Mouse (Mus musculus) layer of hippocampus, adult 11-12 months (tissue): ENCODE data around the gene Eif4e.
"Not testable (repeated sequence)": the region's sequence is repeated elsewhere in the genome, so short reads cannot be mapped to it uniquely, and the experiment has no call there.

Experiments
- DNase-seq: peaks from one replicate; pipeline ENCODE4 v3.0.0; 2022; ENCODE audit warnings: low spot score

The Eif4e gene

DNA sequence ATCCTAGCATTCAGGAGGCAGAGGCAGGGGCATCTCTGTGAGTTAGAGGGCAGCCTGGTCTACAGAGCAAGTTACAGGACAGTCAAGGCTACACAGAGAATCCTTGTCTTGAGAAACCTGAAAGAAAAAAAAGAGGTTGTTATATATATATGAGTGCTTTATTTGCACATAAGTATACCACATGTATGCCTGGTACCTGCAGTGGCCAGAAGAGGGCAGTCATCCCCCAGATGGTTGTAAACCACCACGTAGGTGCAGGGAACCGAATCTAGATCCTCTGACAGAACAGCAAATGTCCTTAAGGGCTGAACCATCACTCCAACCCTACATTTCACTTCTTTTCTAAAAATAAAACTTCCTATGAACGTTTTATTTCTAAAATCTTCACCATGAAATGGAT is 8.1 kb upstream of the Eif4e start:
- no peak for DNase-seq

DNA sequence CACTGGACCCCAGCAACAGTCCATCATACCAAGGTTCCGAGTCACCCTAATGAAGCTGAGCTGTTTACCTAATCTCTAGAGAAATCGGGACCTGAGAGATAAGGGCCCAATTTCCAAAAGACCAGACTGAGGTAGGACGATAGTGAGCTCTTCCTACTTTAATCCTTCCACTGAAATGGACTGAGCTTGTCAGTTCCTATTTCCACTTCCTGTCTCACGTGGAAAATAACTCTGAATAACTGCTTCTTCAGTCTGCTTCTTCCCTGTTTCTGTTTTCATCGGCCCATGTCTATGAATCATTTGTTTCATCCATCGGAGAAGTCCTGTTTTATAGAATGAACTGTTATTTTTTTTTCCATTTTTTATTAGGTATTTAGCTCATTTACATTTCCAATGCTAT is 6.8 kb upstream of the Eif4e start:
- no peak for DNase-seq

DNA sequence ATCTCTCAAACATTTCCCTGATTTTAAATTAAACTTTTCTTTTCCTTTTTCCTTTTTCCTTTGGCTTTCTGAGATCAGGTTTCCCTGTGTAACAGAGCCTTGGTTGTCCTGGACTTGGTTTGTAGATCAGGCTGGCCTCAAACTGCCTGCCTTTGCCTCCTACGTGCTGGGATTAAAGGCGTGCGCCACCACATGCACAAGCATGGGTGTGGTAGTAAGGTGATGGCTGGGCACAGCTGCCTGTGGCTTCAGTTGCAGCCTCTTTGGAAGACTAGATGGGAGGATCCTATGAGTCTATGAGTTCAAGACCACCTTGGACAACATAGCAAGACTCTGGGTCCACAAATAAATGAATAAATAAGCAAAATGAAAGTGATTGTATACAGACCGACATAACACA is 2.0 kb upstream of the Eif4e start:
- DNase-seq = no peak

DNA sequence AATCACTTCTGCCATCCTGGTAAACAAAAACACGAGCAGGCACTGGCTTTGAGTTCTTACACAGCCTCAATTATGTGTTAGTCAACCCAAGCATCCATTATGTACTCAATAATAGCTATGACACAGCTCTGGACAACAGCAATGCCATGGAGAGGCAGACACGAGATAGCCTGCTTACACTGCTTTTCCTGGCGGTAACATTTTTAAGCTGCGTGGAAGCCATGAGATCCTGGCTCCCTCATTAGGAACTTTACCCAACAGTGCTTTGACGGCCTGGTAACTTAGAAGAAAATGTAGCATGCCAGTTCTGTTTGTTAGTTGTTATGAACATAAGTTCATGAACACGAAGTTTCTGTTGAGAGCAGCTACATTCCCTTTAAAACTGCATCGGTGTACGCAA is 485 bp upstream of the Eif4e start:
- DNase-seq = no peak

DNA sequence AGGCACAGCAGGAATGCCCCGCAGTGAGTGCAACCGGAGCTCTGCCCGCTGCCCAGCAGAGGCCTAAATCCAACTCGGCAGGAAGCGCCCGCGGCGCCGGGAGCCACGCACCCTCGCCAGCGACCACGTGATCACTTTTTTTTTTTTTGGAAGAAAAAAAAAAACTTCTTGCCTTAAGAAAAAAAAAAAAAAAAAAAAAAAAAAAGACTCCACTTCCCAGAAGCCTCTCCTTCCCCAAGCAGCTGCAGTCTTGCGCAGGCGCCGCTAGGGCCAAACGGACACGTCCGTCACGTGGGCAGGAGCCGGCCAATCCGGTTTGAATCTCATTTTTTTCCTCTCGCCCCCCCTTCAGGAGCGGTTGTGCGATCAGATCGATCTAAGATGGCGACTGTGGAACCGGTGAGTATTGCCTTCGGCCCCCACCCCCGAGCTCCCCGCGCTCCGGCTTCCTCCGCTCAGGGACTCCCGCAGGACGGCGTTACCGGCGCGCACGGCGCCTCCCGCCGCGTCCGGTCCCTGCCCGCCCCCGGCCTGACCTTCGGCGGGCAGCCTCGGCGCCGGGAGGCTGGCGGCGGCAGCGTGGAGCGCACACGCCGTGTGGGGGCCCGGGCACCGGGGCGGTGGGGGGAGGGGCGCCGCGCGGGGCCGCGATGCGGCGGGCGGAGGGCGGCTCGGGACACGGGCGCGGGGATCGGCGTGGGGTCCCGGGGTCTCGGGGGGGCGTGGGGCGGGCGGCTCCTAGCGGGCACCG is 1.1 kb downstream of the Eif4e start:
- DNase-seq = peak; percentile 97

DNA sequence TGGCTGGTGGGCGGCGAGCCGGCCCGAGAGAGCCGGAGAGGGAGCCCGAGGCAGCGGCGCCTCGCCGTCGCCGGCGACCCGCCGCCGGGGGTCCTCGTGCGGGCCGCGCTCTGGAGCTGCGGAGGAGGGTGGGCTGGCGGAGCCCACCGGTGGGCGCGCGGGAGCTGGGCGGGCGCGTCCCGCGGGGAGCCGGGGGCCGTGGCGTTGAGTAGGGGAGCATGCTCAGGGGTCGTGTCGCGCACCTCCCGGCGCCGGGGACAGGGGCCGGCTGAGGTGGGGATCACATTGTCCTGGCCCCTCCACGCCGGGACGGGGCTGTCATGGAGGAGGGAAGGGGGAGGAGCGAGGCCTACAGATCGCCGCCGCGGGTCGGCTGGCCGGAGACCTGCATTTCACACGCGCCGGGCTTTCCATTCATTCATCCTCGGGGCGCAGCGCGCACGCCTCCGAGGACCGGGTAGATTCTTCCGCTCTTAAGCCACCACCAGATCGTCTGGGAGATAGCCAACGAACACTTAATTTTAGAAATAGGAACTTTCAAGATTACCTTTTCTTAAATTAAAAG is 1.8 kb downstream of the Eif4e start:
- DNase-seq = peak; percentile 61

DNA sequence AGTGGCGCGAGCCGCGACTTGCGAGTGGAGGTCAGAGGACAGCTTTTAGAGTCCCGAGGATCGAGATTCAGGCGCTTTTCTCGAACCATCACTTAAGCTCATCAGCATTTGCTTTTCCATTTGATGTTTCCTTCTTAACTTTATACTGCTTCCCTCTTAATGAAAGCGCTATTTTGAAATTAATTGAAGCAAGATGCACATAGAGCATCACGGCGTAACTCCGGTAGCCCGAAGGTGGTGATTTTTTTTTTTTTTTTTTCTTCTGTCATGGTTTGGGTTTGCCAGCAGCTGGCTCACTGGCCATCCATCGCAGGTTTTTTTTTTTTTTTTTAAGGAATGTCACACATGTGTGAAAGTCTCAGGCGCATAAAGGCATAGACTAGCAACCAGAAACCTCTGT is 2.3 kb downstream of the Eif4e start:
- no peak for DNase-seq

DNA sequence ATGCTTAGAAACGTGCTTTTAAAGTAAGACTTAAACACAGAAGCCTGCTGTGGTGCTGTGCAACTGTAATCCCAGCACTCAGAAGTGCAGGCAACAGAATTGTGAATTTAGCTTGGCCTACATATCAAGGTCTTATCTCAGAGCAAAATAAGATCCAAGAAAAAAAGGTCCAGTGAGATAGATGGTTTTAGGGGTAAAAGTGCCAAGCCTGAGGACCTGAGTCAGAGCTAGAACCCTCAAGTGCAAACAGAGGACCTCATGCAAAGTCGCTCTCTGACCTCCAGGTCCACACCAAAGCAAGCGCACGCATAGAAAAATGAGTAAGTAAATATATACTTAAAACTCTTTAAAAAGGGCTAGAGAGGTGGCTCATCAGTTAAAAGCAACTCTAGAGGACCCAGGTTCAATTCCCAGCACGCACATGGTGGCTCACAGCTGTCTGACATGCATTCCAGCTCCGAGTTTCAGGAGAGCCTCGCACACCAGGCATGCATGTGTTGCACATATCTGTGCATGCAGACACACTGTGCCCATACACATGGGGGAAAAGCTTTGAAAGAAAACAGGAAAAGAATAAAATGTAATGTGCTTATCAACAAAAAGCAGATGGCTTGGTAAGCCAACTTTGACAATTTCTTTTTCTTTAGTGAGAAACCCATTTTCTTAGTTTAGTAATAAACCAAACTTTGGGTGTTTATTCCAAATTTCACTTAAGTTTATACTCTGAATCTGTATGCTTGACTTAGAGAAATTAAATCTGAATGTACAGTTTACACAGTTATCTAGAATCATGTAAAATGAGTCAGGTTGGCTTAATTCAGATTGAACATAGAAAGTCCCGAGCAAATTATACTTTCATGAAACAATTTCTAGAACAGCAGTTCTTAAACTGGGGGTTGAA is 4.8 kb downstream of the Eif4e start:
- no peak for DNase-seq

DNA sequence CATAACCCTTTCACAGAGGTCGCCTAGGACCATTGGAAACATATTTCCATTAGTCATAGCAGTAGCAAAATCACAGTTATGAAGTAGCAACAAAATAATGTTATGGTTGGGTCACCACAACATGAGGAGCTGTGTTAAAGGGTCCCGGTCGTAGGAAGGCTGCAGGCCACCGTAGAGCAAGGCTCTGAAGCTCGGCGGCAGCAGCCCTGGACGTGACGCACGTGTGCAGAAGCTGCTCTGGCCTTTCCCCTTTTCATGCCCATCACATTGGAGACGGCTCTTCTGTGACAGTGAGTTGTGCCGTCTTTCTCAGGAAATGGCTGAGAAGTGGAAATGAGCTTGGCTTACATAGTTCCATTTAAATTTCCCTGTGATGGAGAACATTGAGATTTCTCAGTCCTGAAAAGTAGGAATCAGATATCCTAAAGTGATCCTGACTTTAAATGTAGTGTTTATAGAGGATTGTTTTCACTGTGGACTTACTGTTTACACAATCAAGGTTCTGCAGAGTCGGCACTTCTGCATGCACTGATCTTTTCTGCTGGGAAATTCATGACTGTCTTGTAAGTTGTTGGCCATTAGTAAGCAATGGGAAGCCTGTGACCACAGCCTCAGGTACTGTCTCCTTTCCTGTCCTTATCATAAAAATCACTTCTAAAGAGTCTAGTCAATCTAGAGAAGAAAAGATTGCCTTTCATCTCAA is 5.7 kb downstream of the Eif4e start:
- no peak for DNase-seq

DNA sequence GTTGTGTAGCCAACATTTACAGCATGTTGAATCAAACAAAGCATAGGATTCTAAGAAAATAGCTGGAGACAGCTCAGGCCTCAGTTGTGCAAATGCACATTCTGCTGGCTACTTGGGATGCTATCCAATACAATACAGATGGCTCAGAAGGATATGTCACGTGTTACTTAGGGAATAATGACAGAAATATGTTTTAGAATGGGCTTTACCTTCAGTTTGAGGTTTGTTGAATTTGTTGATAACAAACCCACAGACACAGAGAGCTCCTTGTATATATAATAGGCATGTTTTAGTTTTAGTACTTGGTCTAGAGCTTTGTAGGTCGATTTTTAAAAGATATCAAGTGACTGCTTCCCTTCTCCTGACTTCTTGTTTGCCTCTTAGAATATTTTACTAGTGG is 6.8 kb downstream of the Eif4e start:
- no peak for DNase-seq

DNA sequence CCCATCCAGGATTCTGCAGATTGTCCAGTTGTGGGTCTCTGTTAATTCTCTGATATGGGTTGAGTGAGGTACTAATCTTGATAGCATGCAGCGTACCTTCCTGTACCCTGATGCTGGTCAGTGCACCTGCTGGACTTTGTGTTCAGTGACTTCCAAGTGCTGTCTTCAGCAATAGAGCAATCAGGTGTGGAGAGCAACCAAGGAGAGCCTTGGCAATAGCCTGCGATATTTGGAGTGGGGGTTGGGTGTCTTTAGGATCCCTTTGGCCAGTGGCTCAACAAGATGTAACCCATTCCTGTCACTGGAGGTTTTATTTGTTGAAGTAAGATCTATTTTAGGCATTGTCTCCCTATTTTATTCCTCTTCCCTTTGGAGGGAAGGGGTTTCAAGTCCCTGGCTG is 10.1 kb downstream of the Eif4e start:
- DNase-seq = no peak

DNA sequence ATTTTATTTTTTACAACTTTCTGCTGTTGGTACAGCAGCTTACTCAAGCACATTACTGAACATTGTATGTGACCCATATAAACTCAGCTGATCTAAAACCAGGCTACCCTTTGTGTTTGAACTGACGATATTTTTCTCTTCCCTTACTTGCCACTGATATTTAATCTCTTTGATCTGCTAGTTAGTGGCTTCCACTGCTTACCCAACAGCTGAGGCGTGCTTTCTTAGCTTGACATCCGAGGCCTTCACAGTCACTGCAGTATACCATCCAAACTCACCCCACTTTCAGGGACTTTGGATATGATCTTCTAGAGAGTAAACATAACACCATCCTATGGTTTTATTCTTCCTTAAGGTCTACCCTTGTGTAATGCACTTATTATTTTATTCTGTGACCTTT is 16.6 kb downstream of the Eif4e start:
- no peak for DNase-seq

DNA sequence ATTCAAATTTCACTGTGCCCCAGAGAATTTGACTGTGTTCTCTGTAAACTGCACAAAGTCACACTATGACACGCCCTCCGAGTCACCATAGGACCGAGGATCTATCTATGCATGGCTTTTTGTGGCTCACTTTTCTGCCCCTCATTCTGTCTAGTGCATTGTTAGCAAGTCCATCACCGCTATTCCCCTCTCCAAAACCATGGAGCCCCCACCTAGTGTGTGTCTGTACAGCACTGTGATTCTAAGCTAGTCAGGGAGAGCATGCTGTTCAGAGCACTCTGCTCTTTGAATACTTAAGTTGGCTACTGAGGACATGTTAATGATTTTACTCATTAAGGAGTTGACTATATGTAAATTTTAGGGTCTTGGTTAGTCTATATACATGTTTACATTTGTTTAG is 18.1 kb downstream of the Eif4e start:
- DNase-seq = no peak

DNA sequence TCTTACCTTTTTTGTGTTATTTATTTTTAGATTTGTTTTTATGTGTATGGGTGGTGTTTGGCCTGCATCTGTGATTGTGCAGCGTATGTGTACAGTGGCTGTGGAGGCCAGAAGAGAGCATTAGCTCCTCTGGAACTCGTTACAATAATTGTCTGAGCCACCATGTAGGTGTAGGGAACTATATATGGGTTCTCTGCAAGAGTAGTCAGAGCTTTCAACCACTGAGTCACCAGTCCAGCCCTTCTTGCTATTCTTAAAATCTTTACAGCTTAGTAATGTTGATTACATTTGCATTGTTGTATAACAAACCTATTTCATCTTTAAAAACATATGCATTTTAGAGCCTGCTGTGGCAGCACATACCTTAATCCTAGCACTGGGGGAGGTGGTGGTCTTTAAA is 20.7 kb downstream of the Eif4e start:
- no peak for DNase-seq

DNA sequence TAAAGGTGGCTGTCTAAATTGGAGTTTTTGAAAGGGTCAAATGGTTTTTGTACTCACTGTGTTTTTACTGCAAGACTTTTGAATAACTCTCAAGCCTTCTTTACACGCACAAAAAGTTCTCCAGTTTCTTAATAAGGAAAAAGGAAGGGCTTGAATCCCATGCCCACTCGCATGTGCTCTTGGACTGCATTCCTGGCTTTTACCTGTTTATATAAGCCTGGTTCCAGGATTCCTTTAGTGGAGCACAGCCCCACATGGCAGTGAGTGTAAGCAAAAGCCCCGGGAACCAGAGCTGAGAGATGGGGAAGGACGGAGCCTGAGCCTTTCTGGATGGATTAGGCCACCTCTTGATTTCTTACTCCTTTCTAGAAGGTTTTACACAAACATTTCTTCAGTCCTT is 23.1 kb downstream of the Eif4e start:
- no peak for DNase-seq

DNA sequence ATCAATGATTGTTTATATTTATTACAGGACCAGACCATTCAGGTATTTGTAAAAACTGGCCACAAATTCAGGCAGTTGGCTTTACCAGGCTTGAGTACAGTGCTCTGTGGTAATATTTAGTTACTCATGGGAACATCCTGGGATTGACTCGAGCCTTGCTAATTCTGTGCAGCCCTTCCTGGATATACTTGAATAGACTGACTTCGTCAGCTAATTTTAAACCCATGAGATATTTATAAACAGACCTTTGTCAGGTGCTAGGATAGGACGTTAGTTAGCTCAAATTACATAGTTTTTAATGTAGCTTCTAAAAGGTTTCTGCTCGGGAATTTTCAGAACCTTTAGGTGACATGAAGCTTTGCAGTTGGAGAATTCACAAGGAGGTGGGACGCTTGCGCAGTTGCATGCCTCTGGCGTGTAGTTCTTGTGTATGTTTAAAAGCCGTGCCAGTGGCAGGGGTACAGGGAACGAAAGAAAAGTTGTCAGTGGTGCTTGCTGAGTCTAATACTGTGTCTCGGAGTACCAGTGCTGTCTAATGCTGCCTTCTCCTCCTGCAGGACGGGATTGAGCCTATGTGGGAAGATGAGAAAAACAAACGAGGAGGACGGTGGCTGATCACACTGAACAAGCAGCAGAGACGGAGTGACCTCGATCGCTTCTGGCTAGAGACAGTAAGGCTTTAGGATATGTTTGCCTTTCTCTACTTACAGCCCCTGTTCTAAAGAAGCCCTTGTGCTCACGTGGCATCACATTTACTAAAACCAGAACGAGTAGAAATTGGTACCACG is 24.6 kb downstream of the Eif4e start:
- no peak for DNase-seq

DNA sequence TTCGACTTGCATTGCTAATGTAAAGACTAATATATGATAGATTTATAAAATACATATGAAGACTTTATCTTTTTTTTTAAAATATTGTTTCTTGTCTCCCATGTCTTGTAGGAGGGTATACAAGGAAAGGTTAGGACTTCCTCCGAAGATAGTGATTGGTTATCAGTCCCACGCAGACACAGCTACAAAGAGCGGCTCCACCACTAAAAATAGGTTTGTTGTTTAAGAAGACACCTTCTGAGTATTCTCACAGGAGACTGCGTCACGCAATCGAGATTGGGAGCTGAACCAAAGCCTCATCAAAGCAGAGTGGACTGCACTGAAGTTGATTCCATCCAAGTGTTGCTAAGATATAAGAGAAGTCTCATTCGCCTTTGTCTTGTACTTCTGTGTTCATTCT is 29.3 kb downstream of the Eif4e start:
- not testable (repeated sequence) for DNase-seq

DNA sequence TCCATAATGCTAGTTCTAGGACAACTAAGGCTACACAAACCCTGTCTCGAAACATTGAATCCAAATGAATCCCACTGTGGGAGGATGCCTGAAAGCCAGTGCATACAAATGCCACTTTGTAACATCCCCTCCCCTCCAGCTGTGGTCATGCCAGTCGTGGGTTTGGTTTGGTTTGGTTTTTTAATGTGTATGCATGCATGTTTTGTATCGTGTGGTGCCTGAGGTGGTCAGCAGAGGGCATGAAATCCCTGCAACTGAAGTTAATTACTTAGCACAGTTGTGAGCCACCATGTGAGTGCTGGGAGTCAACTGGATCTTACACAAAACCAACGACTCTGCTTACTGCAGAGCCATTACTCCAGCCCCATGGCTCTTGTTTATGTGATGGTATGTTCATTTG is 32.5 kb downstream of the Eif4e start:
- peak; percentile 20 for DNase-seq

DNA sequence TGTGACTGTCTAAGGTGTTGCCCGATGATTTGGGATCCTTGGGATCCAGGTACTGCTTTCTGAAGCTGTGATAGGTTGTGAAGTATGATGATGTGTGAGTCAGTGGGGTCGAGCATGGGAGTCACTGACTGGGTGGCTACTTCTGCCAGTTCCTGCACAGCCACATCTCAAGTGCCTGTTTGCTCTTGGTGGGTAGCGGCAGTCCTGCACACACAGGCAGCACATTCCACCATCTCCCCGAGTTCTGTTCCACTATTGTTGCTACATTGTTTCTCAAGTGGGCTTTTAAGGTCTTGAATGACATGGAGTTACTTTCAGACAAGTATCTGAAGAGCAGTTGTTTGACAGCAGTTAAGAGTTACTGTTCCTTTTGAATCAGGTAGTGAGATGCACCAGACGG is 34.3 kb downstream of the Eif4e start:
- DNase-seq = no peak

DNA sequence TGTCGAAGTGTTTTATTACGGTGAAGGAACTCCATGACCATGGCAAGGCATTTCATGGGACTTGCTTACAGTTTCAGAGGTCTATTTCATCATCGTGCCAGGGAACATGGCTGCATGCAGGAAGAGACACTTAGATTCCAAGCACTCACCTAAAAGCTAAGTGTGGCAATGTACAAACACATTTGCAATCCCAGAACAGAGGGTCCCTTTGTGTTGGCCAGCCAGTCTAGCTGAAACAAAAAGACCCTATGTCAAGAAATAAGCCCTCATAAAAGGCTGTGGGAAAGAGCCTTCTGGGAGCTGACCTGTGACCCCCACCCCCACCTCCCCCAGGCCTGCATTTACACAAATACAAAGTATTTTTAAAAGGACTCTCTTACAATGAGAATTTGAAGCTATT is 34.9 kb downstream of the Eif4e start:
- no peak for DNase-seq

DNA sequence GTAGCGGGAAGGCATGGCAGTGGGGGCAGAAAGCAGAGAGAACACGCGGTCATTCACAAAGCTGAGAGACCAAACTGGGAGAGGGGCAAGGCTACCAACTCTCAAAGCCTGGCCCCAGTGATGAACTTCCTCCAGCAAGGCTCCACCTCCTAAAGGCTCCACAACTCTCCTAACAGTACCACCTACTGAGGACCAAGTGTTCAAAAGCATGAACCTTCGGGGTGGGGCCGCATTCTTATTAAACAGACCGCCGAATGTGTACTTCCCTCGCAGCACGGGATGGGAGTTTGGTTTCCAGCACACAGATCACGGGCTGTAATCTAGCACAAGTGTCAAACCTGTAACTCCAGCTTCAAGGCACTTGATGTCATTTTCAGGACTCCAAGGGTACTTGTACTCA is 52.9 kb downstream of the Eif4e start:
- DNase-seq = no peak

DNA sequence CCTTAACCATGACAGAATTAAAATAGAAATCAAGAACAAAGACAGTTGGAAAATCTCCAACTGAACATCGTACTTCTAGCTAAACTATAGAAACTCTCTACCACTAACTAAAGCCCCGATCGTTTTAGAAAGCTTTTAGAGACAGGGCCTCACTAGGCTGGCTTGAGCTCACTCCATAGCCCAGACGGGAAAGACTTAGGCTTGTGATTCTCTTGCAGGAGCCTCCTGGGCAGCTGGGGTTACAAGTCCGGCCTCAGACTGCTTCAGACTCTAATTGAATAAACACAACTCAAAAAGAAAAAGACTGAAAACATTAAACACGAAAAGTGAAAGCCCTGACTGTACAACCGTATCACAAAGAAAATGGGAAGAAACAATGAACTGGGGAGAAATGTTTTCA is 60.2 kb downstream of the Eif4e start:
- DNase-seq = no peak
